In genomic region chr8:121717982-121718425, GRCm38 (mm10) we compare ENCODE assay signal across 8 mouse cellular contexts. TPM values are rescaled to one million over a fixed set of nuclear protein-coding genes. Genes with fewer than 3 reads are reported as not detected.
A peak's percentile ranks its signal among the peaks of the same experiment; 100 is the strongest.
DNase-seq lines count a peak whose midpoint lies in the region; ATAC-seq and TF ChIP-seq lines count a peak whose summit lies in the region.

No protein-coding gene starts in this region.

- H3K4me2 ChIP-seq in lung, embryonic 14.5 days: peak overlapping the region; percentile 38; the same call in 1 of the 2 replicates

- WGBS in cerebellum, adult 2 months: 2% methylated on average over 12 of the region's 12 CpGs
- WGBS in lung, embryonic 14.5 days: 23% methylated on average over 12 of the region's 12 CpGs

- H3K36me3 ChIP-seq in lung, embryonic 14.5 days (ENCODE audit: insufficient read depth): no peaks in the 10 kb centered on the region

- no peak overlapping the region for H3K9ac ChIP-seq in lung, embryonic 14.5 days

- peaks cover 55% of the 10 kb centered on the region for H3K4me1 ChIP-seq in cerebellum, adult 2 months (ENCODE audit: control insufficient read depth, insufficient read depth, low read length)
- H3K4me1 ChIP-seq in lung, embryonic 14.5 days (ENCODE audit: insufficient read depth): no peaks in the 10 kb centered on the region

- H3K27ac ChIP-seq in cerebellum, adult 2 months (ENCODE audit: insufficient read depth, low read length): peak overlapping the region; percentile 78
- no peak overlapping the region for H3K27ac ChIP-seq in lung, embryonic 14.5 days (ENCODE audit: low read depth)

- ATAC-seq in lung, embryonic 14.5 days (ENCODE audit: insufficient read depth): peak; percentile 74; the same call in 1 of the 2 replicates

- intact Hi-C loops in heart, postnatal 36 days (cut with DNase I): loop anchor here (5.0 kb wide), 1 partner anchor 114 kb away; no protein-coding TSS in a partner anchor

- peak; percentile 98 for TF ChIP-seq CTCF in cerebellum, adult 2 months (IDR thresholded peaks at IDR 0.05; ENCODE audit: borderline replicate concordance, insufficient read depth, low read depth, low read length)
- TF ChIP-seq CTCF in lung, embryonic 14.5 days (IDR thresholded peaks at IDR 0.05; ENCODE audit: low read depth): peak; percentile 92

- DNase-seq in Muller cell, postnatal 12 days (ENCODE audit: inconsistent ontology term): peak; percentile 83
- DNase-seq in cerebellum, adult 2 months: peak; percentile 98
- DNase-seq in forelimb bud, embryonic 11.5 days (ENCODE audit: low read depth, low spot score): peak; percentile 90
- DNase-seq in heart, postnatal 36 days: peak; percentile 68 to 73
- peak; percentile 88 to 98 for DNase-seq in layer of hippocampus, adult 18-20 months (ENCODE audit: low spot score in 2 of 2)
- peak; percentile 96 for DNase-seq in lung, embryonic 14.5 days
- peak; percentile 68 for DNase-seq in ovary, postnatal 14 days (ENCODE audit: low spot score)
- DNase-seq in thymus, postnatal 36 days: peak; percentile 37 to 39

- peak overlapping the region; percentile 4 for H3K4me3 ChIP-seq in cerebellum, adult 2 months (replicated peaks; ENCODE audit: insufficient read depth, low read depth, low read length)
- no peak overlapping the region for H3K4me3 ChIP-seq in lung, embryonic 14.5 days (ENCODE audit: low read depth, low read length)

- H3K27me3 ChIP-seq in cerebellum, adult 2 months (ENCODE audit: control insufficient read depth, insufficient read depth, low read length): no peaks in the 10 kb centered on the region
- peaks cover 6% of the 10 kb centered on the region; the same call in 1 of the 2 replicates for H3K27me3 ChIP-seq in lung, embryonic 14.5 days (ENCODE audit: insufficient read depth, low read length)

- H3K9me3 ChIP-seq in lung, embryonic 14.5 days (ENCODE audit: low read depth, low read length): no peaks in the 10 kb centered on the region

- peak; percentile 49; the same call in 1 of the 2 replicates for TF ChIP-seq POLR2A in cerebellum, adult 2 months (IDR thresholded peaks at IDR 0.05; ENCODE audit: borderline replicate concordance, insufficient read depth, low read length)

RNA-seq across cellular contexts. Expression of gene Jph3, which starts 11.4 kb away (rescaled TPM):
- polyA plus RNA-seq in cerebellum, adult 2 months (2012; rRNA removed): 143 and 154 TPM in 2 replicates
- under 1 TPM in 1 of 2 experiments, not detected in 1; 0.08 TPM for total RNA-seq in heart, postnatal 36 days (2021)
- total RNA-seq in layer of hippocampus, adult 18-20 months (2021): 100 to 1,000 TPM; 344 to 371 TPM
- polyA plus RNA-seq in lung, embryonic 14.5 days (2014; fragmentation: Nextera tagmentation; extraction: Ambion mirVana): 0.22 and 0.42 TPM in 2 replicates

Comparison
In these comparisons a context has a peak if more than half of its experiments do, and no peak if none do; other contexts are left out.
1. DNase-seq: peak in every context shown above with its lines; median percentile 98 in cerebellum, adult 2 months; 96 in lung, embryonic 14.5 days; 93 in layer of hippocampus, adult 18-20 months; 90 in forelimb bud, embryonic 11.5 days; 83 in Muller cell, postnatal 12 days; 70 in heart, postnatal 36 days; 68 in ovary, postnatal 14 days; 38 in thymus, postnatal 36 days.
2. RNA of gene Jph3, which starts 11.4 kb away (total RNA-seq): 344 to 371 TPM in layer of hippocampus, adult 18-20 months; 0.08 TPM in heart, postnatal 36 days; every median in the first group is over 100 times any median in the second.